Mouse (Mus musculus): Measurements from ENCODE around the gene Rtn4. TPM values are rescaled to one million over a fixed set of nuclear protein-coding genes. Genes with fewer than 3 reads are reported as not detected.

Rtn4 gene
- polyA plus RNA-seq, 1 experiment from 2014 or later = 102 TPM

Other genes starting within 250 kb of the Rtn4 start
- gene Prorsd1, start 177.9 kb upstream of the Rtn4 start, polyA plus RNA-seq (2015; fragmentation: Nextera tagmentation; extraction: Ambion mirVana) = 13.9 and 15.4 TPM in 2 replicates
- 63.7 and 63.9 TPM in 2 replicates for gene Mtif2, start 166.5 kb upstream of the Rtn4 start, polyA plus RNA-seq (2015; fragmentation: Nextera tagmentation; extraction: Ambion mirVana)
- 0.20 and 0.50 TPM in 2 replicates for gene Clhc1, start 145.0 kb upstream of the Rtn4 start, polyA plus RNA-seq (2015; fragmentation: Nextera tagmentation; extraction: Ambion mirVana)
- gene Rps27a, start 144.8 kb upstream of the Rtn4 start, polyA plus RNA-seq (2015; fragmentation: Nextera tagmentation; extraction: Ambion mirVana) = 829 and 870 TPM in 2 replicates
- gene 4931440F15Rik, start 132.7 kb downstream of the Rtn4 start, polyA plus RNA-seq (2015; fragmentation: Nextera tagmentation; extraction: Ambion mirVana) = 0.28 and 0.30 TPM in 2 replicates

Data from forebrain, embryonic 13.5 days (tissue).